Mouse (Mus musculus) hindbrain, embryonic 14.5 days (tissue): ENCODE measurements at regions not wholly inside any gene's neighbourhood (a gene's known extent, or its start where the extent isn't known, plus 50 kb on each side); places are given as distances from the start of the nearest gene placed in this dataset.

Experiments
- ATAC-seq: fragments of 200-750 bp; cut with Nextera tagmentation; 2 replicates; pipeline ENCODE4 v1.8.0; 2017; ENCODE audit warnings: moderate number of reproducible peaks, mild to moderate bottlenecking, moderate TSS enrichment, moderate library complexity; ENCODE audit not compliant: low FRiP score
- DNase-seq: peaks from one replicate; pipeline ENCODE4 v3.0.0-alpha.2; 2015; ENCODE audit warnings: low spot score
- H3K27ac ChIP-seq: fragments of 300-500 bp; sonication (generic); 2 replicates; pipeline ENCODE4 v1.5.1; 2014; ENCODE audit warnings: mild to moderate bottlenecking, moderate library complexity
- H3K27me3 ChIP-seq: fragments of 300-500 bp; sonication (generic); 2 replicates; pipeline ENCODE4 v1.6.1; 2014; ENCODE audit warnings: mild to moderate bottlenecking, low read length, mixed read lengths; ENCODE audit not compliant: control insufficient read depth, insufficient read depth
- H3K36me3 ChIP-seq: fragments of 300-500 bp; sonication (generic); replicated peaks from 2 replicates; pipeline ENCODE4 v1.6.1; 2014; ENCODE audit not compliant: control insufficient read depth, insufficient read depth
- H3K4me1 ChIP-seq: fragments of 300-500 bp; sonication (generic); replicated peaks from 2 replicates; pipeline ENCODE4 v1.6.1; 2014; ENCODE audit warnings: antibody characterized with exemption, low read length, mixed read lengths; ENCODE audit not compliant: control insufficient read depth, insufficient read depth
- H3K4me2 ChIP-seq: fragments of 300-500 bp; sonication (generic); replicated peaks from 2 replicates; pipeline ENCODE4 v1.6.1; 2014; ENCODE audit warnings: mild to moderate bottlenecking, moderate library complexity
- H3K4me3 ChIP-seq: fragments of 300-500 bp; sonication (generic); replicated peaks from 2 replicates; pipeline ENCODE4 v1.5.1; 2014; ENCODE audit warnings: mild to moderate bottlenecking, low read length
- H3K9ac ChIP-seq: fragments of 300-500 bp; sonication (generic); 2 replicates; pipeline ENCODE4 v1.6.1; 2014
- H3K9me3 ChIP-seq: fragments of 300-500 bp; sonication (generic); 2 replicates; pipeline ENCODE4 v1.6.1; 2016; ENCODE audit warnings: low read length; ENCODE audit not compliant: control insufficient read depth
- WGBS: fragments of 180-500 bp; shearing (Covaris S2); extraction: QIAGEN DNeasy Blood & Tissue Kit; methylation state at CpG from one replicate; pipeline ENCODE4 v1.1.7; 2014; 5-methylcytosine and 5-hydroxymethylcytosine counted together

- DNase-seq (no peak), ATAC-seq (no peak)
- Histone ChIP-seq H3K9ac (no peak overlapping the region), H3K4me1 (no peaks in the 10 kb centered on the region), H3K27ac (no peak overlapping the region), H3K36me3 (no peaks in the 10 kb centered on the region), H3K4me3 (no peak overlapping the region), H3K4me2 (no peak overlapping the region), H3K9me3 (no peaks in the 10 kb centered on the region), H3K27me3 (no peaks in the 10 kb centered on the region)
Observed at GRCm38 (mm10) chr2:116704705-116705104, 173.8 kb upstream of the Tmco5 start.

- H3K27ac ChIP-seq: no peak overlapping the region
- no peaks in the 10 kb centered on the region for H3K27me3 ChIP-seq
- H3K4me1 ChIP-seq: no peaks in the 10 kb centered on the region
- WGBS: 76% methylated on average over 4 of the region's 4 CpGs
- no peaks in the 10 kb centered on the region for H3K9me3 ChIP-seq
- H3K4me3 ChIP-seq: no peak overlapping the region
- no peak overlapping the region for H3K9ac ChIP-seq
- ATAC-seq: no peak
- no peaks in the 10 kb centered on the region for H3K36me3 ChIP-seq
- no peak overlapping the region for H3K4me2 ChIP-seq
- DNase-seq: no peak
Observed at GRCm38 (mm10) chr2:116709608-116710007, 168.9 kb upstream of the Tmco5 start.

- Histone ChIP-seq H3K27me3 (no peaks in the 10 kb centered on the region), H3K4me2 (no peak overlapping the region), H3K27ac (no peak overlapping the region), H3K4me3 (no peak overlapping the region), H3K36me3 (no peaks in the 10 kb centered on the region), H3K4me1 (no peaks in the 10 kb centered on the region), H3K9ac (no peak overlapping the region), H3K9me3 (no peaks in the 10 kb centered on the region)
- 67% methylated on average over 9 of the region's 9 CpGs for WGBS
- DNase-seq: no peak
- no peak for ATAC-seq
Observed at GRCm38 (mm10) chr2:116716529-116717201, 161.8 kb upstream of the Tmco5 start.

GRCm38 (mm10) chr2:116718637-116719036 lies 159.9 kb upstream of the Tmco5 start:
- Histone ChIP-seq H3K9me3 (no peaks in the 10 kb centered on the region), H3K4me2 (no peak overlapping the region), H3K27me3 (no peaks in the 10 kb centered on the region), H3K36me3 (no peaks in the 10 kb centered on the region), H3K27ac (no peak overlapping the region), H3K4me3 (no peak overlapping the region), H3K9ac (no peak overlapping the region), H3K4me1 (no peaks in the 10 kb centered on the region)
- ATAC-seq (no peak), DNase-seq (no peak)
- WGBS: 87% methylated on average over 5 of the region's 5 CpGs

GRCm38 (mm10) chr2:116727591-116727990 lies 150.9 kb upstream of the Tmco5 start:
- ATAC-seq (no peak), DNase-seq (no peak)
- H3K4me2 ChIP-seq: no peak overlapping the region
- 71% methylated on average over 1 of the region's 1 CpGs for WGBS
- no peak overlapping the region for H3K4me3 ChIP-seq
- no peak overlapping the region for H3K27ac ChIP-seq
- H3K36me3 ChIP-seq: no peaks in the 10 kb centered on the region
- no peaks in the 10 kb centered on the region for H3K4me1 ChIP-seq
- H3K9ac ChIP-seq: no peak overlapping the region
- H3K27me3 ChIP-seq: no peaks in the 10 kb centered on the region
- no peaks in the 10 kb centered on the region for H3K9me3 ChIP-seq

GRCm38 (mm10) chr2:116735702-116736101 lies 142.8 kb upstream of the Tmco5 start:
- peak; percentile 66; the same call in 1 of the 2 replicates for ATAC-seq
- WGBS: 51% methylated on average over 3 of the region's 3 CpGs
- H3K4me2 ChIP-seq: no peak overlapping the region

GRCm38 (mm10) chr2:116768459-116769047 lies 109.9 kb upstream of the Tmco5 start:
- ATAC-seq: no peak
- H3K4me2 ChIP-seq: no peak overlapping the region
- H3K36me3 ChIP-seq: no peaks in the 10 kb centered on the region
- no peaks in the 10 kb centered on the region for H3K4me1 ChIP-seq
- no peaks in the 10 kb centered on the region for H3K27me3 ChIP-seq
- no peak overlapping the region for H3K27ac ChIP-seq
- no peak overlapping the region for H3K4me3 ChIP-seq
- WGBS: 62% methylated on average over 15 of the region's 15 CpGs
- H3K9me3 ChIP-seq: no peaks in the 10 kb centered on the region
- no peak overlapping the region for H3K9ac ChIP-seq
- no peak for DNase-seq

More at GRCm38 (mm10) chr2:116735702-116736101, 142.8 kb upstream of the Tmco5 start:
- no peaks in the 10 kb centered on the region for H3K9me3 ChIP-seq
- no peaks in the 10 kb centered on the region for H3K36me3 ChIP-seq
- H3K4me3 ChIP-seq: no peak overlapping the region
- no peak overlapping the region for H3K9ac ChIP-seq
- DNase-seq: peak; percentile 66
- H3K27ac ChIP-seq: no peak overlapping the region
- H3K27me3 ChIP-seq: no peaks in the 10 kb centered on the region
- H3K4me1 ChIP-seq: no peaks in the 10 kb centered on the region

- H3K9me3 ChIP-seq: no peaks in the 10 kb centered on the region
- H3K4me2 ChIP-seq: no peak overlapping the region
- H3K36me3 ChIP-seq: no peaks in the 10 kb centered on the region
- ATAC-seq (no peak), DNase-seq (no peak)
- no peaks in the 10 kb centered on the region for H3K4me1 ChIP-seq
- no peak overlapping the region for H3K27ac ChIP-seq
- 90% methylated on average over 4 of the region's 4 CpGs for WGBS
- no peaks in the 10 kb centered on the region for H3K27me3 ChIP-seq
- H3K4me3 ChIP-seq: no peak overlapping the region
- H3K9ac ChIP-seq: no peak overlapping the region
Observed at GRCm38 (mm10) chr2:116769186-116769585, 109.3 kb upstream of the Tmco5 start.

GRCm38 (mm10) chr2:116772569-116772968 lies 105.9 kb upstream of the Tmco5 start:
- H3K9ac ChIP-seq: no peak overlapping the region
- no peak overlapping the region for H3K4me3 ChIP-seq
- H3K9me3 ChIP-seq: no peaks in the 10 kb centered on the region
- no peaks in the 10 kb centered on the region for H3K36me3 ChIP-seq
- ATAC-seq (no peak), DNase-seq (no peak)
- WGBS: 81% methylated on average over 6 of the region's 6 CpGs
- H3K4me1 ChIP-seq: no peaks in the 10 kb centered on the region
- H3K27me3 ChIP-seq: no peaks in the 10 kb centered on the region
- H3K27ac ChIP-seq: no peak overlapping the region
- H3K4me2 ChIP-seq: no peak overlapping the region
